Mouse (Mus musculus) testis, adult 2 months (tissue): ENCODE data around the gene Sept14.

ENCODE experiments used
- CTCF ChIP-seq: fragments of 200-500 bp; IDR thresholded peaks from 2 replicates; pipeline ENCODE4 v1.5.1; 2012; ENCODE audit warnings: low read depth, mild to moderate bottlenecking, inconsistent platforms, low read length, moderate library complexity; ENCODE audit not compliant: control insufficient read depth, insufficient read depth, insufficient replicate concordance
- POLR2A ChIP-seq: fragments of 200-500 bp; IDR thresholded peaks from 2 replicates; pipeline ENCODE4 v1.6.1; 2012; ENCODE audit warnings: low read depth, mild to moderate bottlenecking, inconsistent platforms, low read length, moderate library complexity; ENCODE audit not compliant: control insufficient read depth

- TF ChIP-seq POLR2A, result no peak
- TF ChIP-seq CTCF, result no peak
Observed at GRCm38 (mm10) chr5:129687621-129688020, 20.7 kb downstream of the Sept14 start.
